Mouse (Mus musculus) intestine, embryonic 15.5 days (tissue): ENCODE results near the gene Clpsl2. TPM values are rescaled to one million over a fixed set of nuclear protein-coding genes. Genes with fewer than 3 reads are reported as not detected.

Source experiments
- ATAC-seq: fragments of 200-750 bp; cut with Nextera tagmentation; 2 replicates; pipeline ENCODE4 v1.8.0; 2017; ENCODE audit warnings: moderate TSS enrichment, moderate library complexity
- H3K27ac ChIP-seq: fragments of 300-500 bp; sonication (generic); 2 replicates; pipeline ENCODE4 v1.5.1; 2015; ENCODE audit warnings: mild to moderate bottlenecking, inconsistent platforms
- H3K27me3 ChIP-seq: fragments of 300-500 bp; sonication (generic); replicated peaks from 2 replicates; pipeline ENCODE4 v1.6.1; 2015; ENCODE audit warnings: inconsistent platforms
- H3K36me3 ChIP-seq: fragments of 300-500 bp; sonication (generic); 2 replicates; pipeline ENCODE4 v1.6.1; 2015; ENCODE audit warnings: inconsistent platforms
- H3K4me1 ChIP-seq: fragments of 300-500 bp; sonication (generic); replicated peaks from 2 replicates; pipeline ENCODE4 v1.6.1; 2015; ENCODE audit warnings: inconsistent platforms
- H3K4me2 ChIP-seq: fragments of 300-500 bp; sonication (generic); replicated peaks from 2 replicates; pipeline ENCODE4 v1.6.1; 2015; ENCODE audit warnings: mild to moderate bottlenecking, inconsistent platforms
- H3K4me3 ChIP-seq: fragments of 300-500 bp; sonication (generic); replicated peaks from 2 replicates; pipeline ENCODE4 v1.5.1; 2015; ENCODE audit warnings: inconsistent platforms
- H3K9ac ChIP-seq: fragments of 300-500 bp; sonication (generic); 2 replicates; pipeline ENCODE4 v1.6.1; 2015; ENCODE audit warnings: inconsistent platforms
- H3K9me3 ChIP-seq: fragments of 300-500 bp; sonication (generic); 2 replicates; pipeline ENCODE4 v1.6.1; 2016; ENCODE audit warnings: inconsistent platforms
- WGBS: fragments of 180-500 bp; shearing (Covaris S2); methylation state at CpG from one replicate; pipeline ENCODE4 v1.1.7; 2015; 5-methylcytosine and 5-hydroxymethylcytosine counted together
- polyA plus RNA-seq: library from polyadenylated mRNA; unstranded; fragments of >200 nt; fragmentation: Nextera tagmentation; extraction: Ambion mirVana; gene quantifications from 2 replicates; pipeline ENCODE4 v1.2.1, GENCODE M21; 2015

The Clpsl2 gene
- polyA plus RNA-seq, 1 experiment from 2014 or later = not detected

DNA sequence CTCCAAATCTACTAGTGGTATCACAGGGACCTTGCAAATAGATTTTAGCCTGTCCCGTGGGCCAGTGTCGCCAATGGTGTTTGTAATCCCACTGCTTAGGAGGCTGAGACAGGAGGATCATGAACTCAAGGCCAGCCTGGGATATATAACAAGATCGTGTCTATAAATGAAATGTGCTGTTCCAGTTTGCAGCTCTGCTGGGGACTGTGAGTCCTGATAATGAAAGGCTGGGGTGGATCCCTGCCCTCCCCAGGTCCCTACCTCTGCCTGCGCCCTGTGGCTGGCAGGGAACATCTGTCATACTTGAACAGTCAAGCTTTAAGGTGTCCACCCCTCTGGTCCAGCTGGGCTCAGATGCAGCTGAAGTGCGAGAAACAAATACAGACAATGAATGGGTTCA lies 34.7 kb upstream of the Clpsl2 start:
- Histone ChIP-seq H3K4me1 (peaks cover 55% of the 10 kb centered on the region), H3K27ac (no peak overlapping the region)
- WGBS = 72% methylated on average over 5 of the region's 5 CpGs

DNA sequence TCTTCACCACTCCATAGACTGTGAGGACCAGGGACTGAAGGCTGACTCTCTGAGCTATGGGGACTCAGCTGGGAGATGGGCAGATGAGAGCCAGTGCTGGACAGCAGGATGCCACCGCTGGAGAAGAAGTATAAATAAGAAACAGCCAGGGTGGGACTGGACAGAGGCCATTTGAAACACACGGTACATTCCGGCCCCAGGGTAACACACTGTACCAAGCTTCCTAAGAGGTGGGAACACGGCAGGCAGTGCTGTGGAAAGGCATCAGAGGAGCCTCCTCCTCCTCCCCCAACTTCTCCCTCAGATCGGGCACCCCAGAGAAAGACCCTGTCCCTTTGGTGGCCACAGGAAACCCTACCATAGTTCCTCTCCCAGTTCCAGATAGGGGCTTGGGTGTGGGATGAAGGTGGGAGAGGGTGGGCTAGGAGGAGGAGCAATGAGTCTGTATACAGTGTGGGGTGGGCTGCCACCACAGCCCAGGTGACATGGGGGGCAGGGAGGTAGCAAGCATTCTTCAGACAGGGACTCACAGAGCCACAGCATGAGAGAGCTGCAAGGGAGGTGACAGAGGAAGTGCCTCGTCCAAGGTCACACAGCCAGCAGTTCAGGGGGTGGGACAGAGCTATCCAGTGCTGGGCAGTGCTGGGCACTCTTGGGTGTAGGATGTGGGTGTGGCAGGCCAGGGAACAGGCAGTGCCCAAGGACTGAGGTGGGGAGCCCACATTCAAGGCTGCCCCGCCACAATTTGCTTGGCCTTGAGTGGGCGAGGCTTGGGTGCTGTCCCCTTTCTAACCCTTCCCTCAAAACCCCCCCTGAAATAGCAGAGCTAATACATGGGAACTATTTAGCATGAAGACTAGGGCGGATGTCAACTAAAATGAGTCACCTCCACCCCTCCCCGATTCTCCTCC lies 33.5 kb upstream of the Clpsl2 start:
- Histone ChIP-seq H3K4me3 (no peak overlapping the region), H3K4me1 (peaks cover 48% of the 10 kb centered on the region), H3K9ac (no peak overlapping the region), H3K36me3 (no peaks in the 10 kb centered on the region), H3K27ac (no peak overlapping the region), H3K9me3 (no peaks in the 10 kb centered on the region), H3K27me3 (no peaks in the 10 kb centered on the region), H3K4me2 (peak overlapping the region; percentile 24)
- WGBS = 56% methylated on average over 10 of the region's 10 CpGs
- ATAC-seq = peak; percentile 32

More for the DNA sequence above, 34.7 kb upstream of the Clpsl2 start:
- Histone ChIP-seq H3K9me3 (no peaks in the 10 kb centered on the region), H3K36me3 (no peaks in the 10 kb centered on the region), H3K27me3 (no peaks in the 10 kb centered on the region), H3K4me3 (no peak overlapping the region), H3K4me2 (no peak overlapping the region), H3K9ac (no peak overlapping the region)
- no peak for ATAC-seq

DNA sequence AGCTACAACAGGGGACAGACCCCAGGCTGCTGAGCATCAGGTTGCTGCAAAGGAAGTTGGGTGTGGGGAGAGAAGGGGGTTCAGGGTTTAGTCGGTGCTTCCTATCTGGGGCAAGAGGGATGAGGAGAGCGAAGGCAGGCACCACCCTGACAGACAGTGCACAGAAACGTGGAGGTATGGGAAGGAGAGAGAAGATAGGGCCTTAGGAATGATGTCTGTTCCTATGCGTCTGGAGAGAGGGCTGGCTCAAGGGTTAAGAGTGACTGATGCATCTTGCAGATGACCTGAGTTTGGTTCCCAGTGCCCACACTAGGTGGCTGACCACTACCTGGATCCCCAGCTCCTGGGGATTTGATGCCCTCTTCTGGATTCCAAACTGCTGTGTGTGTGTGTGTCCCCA lies 32.3 kb upstream of the Clpsl2 start:
- Histone ChIP-seq H3K27me3 (no peaks in the 10 kb centered on the region), H3K36me3 (no peaks in the 10 kb centered on the region), H3K4me2 (peak overlapping the region; percentile 96), H3K9me3 (no peaks in the 10 kb centered on the region), H3K4me1 (peaks cover 44% of the 10 kb centered on the region), H3K4me3 (no peak overlapping the region), H3K27ac (peak overlapping the region; percentile 90), H3K9ac (no peak overlapping the region)
- ATAC-seq = no peak
- WGBS = 62% methylated on average over 4 of the region's 4 CpGs

DNA sequence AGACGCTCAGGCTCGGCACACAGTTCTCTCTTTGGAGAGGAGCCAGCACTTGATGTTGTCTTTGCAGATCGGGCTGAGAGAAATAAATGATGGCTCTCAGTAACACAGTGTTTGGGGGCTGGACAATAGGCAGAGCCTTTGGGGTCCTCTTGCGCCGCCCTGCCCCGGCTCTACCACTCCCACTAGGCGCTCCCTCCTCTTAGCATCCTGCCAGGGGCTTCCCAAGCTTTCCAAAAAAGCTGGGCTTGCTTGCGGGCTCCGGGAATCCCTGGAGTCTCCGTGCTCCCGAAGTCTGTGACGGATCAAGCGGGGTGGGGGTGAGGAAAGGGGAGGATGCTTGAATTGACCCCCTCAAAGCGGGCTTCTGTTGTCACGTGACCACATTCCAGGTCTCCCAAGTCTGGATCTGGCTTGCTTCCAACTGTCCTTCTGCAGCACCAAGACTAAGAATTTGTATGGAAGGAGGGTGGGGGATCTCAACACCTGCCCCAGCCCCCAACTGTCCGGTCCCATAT lies 31.7 kb upstream of the Clpsl2 start, which contains the start of gene Fkbp5:
TSS of gene Fkbp5 (minus strand) at position 87 of the 515 bp plus-strand sequence.
- Histone ChIP-seq H3K27ac (peak within 1 kb of the TSS; percentile 90), H3K4me3 (peak within 1 kb of the TSS; percentile 46), H3K9ac (peak within 1 kb of the TSS; percentile 56), H3K9me3 (no peaks in the 10 kb centered on the region), H3K36me3 (no peaks in the 10 kb centered on the region), H3K4me1 (peaks cover 44% of the 10 kb centered on the region), H3K27me3 (no peaks in the 10 kb centered on the region), H3K4me2 (peak within 1 kb of the TSS; percentile 96)
- ATAC-seq = peak; percentile 19
- 12% methylated on average over 16 of the region's 16 CpGs for WGBS

DNA sequence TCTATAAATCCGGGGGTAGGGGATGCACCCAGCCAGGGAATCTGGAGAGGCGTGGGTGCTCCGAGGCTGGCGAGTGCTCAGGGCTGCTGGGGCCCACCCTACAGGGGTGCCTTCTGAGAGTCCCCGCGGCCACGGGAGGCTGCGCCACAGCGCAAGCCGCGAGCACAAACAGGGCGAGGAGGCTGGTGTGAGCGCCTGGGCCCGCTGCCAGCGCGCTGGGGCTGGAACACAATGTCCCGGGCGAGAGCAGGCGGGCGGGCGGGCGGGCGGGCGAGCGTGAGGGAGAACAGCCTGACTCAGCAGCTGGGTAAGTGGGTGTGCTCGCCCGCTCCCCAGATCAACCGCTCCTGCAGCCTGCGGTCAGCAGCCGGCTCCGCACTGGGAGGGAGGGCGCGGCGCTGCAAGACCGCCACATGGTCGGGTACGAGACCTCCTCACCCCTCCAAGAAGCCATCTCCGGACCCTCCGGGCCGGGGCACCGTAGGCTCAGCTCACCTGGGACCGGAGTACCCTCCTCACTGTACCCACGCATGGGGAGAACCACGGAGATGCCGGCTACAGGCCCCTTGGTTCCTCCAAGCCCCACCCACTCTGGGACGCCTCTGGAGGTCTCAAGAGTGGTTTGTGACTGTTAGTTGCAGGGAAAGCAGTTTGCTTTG lies 31.1 kb upstream of the Clpsl2 start:
- Histone ChIP-seq H3K4me1 (peaks cover 38% of the 10 kb centered on the region), H3K27ac (peak overlapping the region; percentile 90), H3K36me3 (no peaks in the 10 kb centered on the region), H3K4me2 (peak overlapping the region; percentile 96), H3K27me3 (no peaks in the 10 kb centered on the region), H3K4me3 (peak overlapping the region; percentile 46), H3K9ac (peak overlapping the region; percentile 56), H3K9me3 (no peaks in the 10 kb centered on the region)
- ATAC-seq = peak; percentile 48
- WGBS = 1% methylated on average over 46 of the region's 46 CpGs

DNA sequence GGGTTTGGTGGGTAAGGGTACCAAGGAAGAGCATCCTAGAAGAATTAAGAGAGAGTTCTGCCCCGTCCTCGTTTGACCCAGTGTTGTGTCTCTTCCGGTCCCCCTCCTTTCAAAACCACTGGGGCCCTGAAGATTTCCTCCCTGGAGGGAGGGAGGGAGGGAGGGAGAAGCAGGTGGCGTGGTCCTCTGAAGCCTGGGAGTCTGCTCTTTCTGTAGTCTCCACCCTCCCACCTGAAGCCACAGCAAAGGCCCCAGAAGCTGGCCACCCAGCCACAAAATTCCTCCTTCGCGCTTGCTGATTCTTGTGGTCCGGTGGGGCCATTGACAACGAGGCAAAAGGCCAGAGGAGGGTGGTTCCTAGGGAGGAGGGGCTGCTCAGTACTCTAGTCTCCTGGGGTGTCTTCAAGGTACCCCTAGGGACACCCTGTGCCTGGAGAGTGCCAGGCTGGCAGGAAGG lies 30.6 kb upstream of the Clpsl2 start:
- peak overlapping the region; percentile 96 for H3K4me2 ChIP-seq
- no peak for ATAC-seq
- no peaks in the 10 kb centered on the region for H3K9me3 ChIP-seq
- H3K36me3 ChIP-seq = no peaks in the 10 kb centered on the region
- peak overlapping the region; percentile 46; the same call in 1 of the 2 replicates for H3K4me3 ChIP-seq
- 30% methylated on average over 8 of the region's 8 CpGs for WGBS
- H3K27ac ChIP-seq = peak overlapping the region; percentile 90
- peaks cover 42% of the 10 kb centered on the region for H3K4me1 ChIP-seq
- peak overlapping the region; percentile 56 for H3K9ac ChIP-seq
- no peaks in the 10 kb centered on the region for H3K27me3 ChIP-seq

DNA sequence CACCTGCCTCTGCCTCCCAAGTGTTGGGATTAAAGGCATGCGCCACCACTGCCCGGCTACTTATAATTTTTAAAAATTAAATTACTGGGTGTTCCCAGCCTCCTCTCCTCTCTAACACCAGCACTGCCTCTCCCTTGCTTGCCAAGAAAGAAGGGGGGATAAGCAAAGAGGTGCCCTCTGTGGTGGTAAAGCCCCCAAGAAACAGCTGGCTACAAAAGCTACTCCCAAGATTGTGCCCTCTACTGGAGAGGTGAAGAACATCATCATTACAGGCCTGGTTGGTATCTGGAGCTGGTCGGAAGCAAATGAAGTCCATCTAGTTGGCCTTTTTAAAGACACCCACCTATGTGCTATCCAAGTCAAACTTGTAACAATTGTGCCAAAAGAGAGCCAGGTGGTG lies 29.4 kb upstream of the Clpsl2 start:
- H3K9me3 ChIP-seq = no peaks in the 10 kb centered on the region
- H3K27me3 ChIP-seq = no peaks in the 10 kb centered on the region
- no peak overlapping the region for H3K27ac ChIP-seq
- H3K4me2 ChIP-seq = no peak overlapping the region
- H3K4me1 ChIP-seq = peaks cover 43% of the 10 kb centered on the region
- no peak overlapping the region for H3K9ac ChIP-seq
- no peaks in the 10 kb centered on the region for H3K36me3 ChIP-seq
- H3K4me3 ChIP-seq = no peak overlapping the region
- ATAC-seq = no peak
- WGBS = 90% methylated on average over 3 of the region's 3 CpGs

DNA sequence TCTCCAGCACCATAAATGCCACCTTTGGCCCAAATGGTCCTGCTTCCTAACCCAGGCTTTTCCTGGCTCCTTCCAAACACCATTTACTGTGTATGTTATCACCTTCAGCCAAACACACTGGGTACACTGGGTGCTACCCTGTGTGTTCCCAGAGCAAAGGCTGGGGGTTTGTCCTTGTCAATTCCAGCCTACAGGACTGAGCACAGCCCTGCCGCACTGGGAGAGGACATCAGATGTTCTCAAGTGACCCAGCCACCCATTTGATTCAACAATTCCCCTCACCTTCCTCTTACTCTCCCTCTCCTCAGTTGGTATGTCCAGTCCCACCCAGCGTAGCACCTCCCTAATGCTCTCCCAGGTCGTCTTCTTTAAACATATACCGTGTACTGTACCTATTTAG lies 28.6 kb upstream of the Clpsl2 start:
- WGBS = 70% methylated on average over 4 of the region's 4 CpGs
- no peak for ATAC-seq
- Histone ChIP-seq H3K27me3 (no peaks in the 10 kb centered on the region), H3K4me1 (peaks cover 40% of the 10 kb centered on the region), H3K36me3 (no peaks in the 10 kb centered on the region), H3K4me2 (peak overlapping the region; percentile 99), H3K27ac (peak overlapping the region; percentile 92; the same call in 1 of the 2 replicates), H3K4me3 (no peak overlapping the region), H3K9me3 (no peaks in the 10 kb centered on the region), H3K9ac (no peak overlapping the region)

DNA sequence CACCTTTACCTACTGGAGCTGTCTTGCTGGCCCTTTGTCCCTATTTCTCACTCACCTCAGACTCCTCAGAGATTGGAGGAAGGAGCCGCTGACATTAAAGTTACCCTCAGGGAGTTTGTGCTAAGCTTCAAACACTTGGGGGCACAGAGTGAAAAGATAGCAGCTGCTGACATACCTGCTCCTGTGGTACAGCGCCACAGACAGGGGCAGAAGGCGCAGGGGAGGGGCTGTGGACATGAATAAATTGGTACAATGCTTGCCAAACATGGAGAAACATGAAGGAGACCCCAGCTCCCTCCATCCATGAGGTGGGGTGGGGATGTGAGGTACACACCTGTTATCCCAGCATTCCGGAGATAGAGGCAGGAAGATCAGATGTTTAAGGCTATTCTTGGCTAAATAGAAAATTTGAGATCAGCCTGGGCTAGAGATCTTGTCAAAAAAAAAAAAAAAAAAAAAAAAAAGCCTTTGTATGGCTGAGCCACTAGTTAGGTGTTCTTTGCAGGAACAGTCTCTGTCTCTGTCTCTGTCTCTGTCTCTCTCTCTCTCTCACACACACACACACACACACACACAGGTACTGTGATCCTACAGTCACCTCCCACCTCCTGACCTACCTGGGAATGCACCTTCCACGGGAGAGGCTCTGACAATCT lies 28.0 kb upstream of the Clpsl2 start:
- 61% methylated on average over 5 of the region's 5 CpGs for WGBS
- ATAC-seq = peak; percentile 50
- no peaks in the 10 kb centered on the region for H3K27me3 ChIP-seq
- no peaks in the 10 kb centered on the region for H3K36me3 ChIP-seq
- H3K4me3 ChIP-seq = no peak overlapping the region
- peak overlapping the region; percentile 99 for H3K4me2 ChIP-seq
- H3K4me1 ChIP-seq = peaks cover 34% of the 10 kb centered on the region
- H3K27ac ChIP-seq = peak overlapping the region; percentile 92
- H3K9me3 ChIP-seq = no peaks in the 10 kb centered on the region
- H3K9ac ChIP-seq = no peak overlapping the region

DNA sequence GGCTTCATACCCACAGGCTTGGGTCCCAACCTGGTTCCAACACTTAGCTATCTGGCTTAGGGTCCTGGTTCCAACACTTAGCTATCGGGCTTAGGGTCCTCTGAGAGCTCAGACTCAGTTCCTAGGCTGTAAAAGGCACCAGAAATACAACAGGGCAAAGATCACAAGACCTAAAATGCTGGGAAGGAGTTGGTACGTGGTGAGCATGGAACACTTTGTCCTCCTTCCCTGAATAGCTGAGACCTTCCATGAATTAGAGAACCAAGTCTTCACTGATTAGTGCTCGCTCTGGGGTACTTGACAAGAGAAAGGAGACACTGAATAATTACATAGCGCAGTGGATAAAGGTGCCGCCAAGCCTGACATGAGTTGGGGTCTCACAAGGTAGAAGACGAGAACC lies 27.3 kb upstream of the Clpsl2 start:
- Histone ChIP-seq H3K27me3 (no peaks in the 10 kb centered on the region), H3K4me3 (peak overlapping the region; percentile 69; the same call in 1 of the 2 replicates), H3K9me3 (no peaks in the 10 kb centered on the region), H3K9ac (no peak overlapping the region), H3K4me1 (peaks cover 32% of the 10 kb centered on the region), H3K27ac (peak overlapping the region; percentile 92), H3K4me2 (peak overlapping the region; percentile 99), H3K36me3 (no peaks in the 10 kb centered on the region)
- peak; percentile 39 for ATAC-seq
- WGBS = 32% methylated on average over 6 of the region's 6 CpGs

DNA sequence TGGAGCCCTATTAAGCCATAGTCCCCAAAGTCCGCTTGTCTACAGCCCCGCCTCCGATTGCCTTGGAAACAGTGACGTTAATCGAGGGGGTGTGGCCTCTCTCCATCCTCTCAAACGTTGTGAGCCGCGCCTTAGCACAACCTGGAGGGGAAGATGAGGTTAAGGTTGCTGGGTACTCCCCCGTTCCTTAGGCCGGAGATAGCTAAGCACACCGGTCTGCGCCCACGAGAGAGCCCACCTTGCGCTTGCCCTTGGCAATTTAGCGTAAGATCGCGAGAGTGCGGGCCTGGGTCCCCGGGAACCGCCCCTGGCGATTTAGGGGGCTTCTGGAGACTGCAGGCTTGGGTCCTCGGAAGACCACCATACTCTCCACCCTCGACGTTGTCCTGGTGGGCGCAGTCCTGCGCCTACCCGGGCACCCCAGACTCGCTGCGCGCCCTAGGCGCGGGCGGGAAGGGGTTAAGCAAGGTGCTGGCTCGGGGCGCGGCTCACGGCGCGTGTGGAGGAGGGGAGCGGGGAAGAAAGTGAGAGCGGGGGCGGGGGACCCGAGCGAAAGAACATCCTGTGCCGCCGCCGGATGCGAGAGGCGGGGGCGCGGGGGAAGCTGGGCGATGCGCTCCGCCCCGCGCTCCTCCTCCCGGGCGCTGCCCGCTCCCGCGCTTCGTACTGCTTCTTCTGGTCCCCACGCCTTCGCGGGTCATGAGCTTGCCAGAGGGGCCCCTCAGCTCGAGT lies 26.4 kb upstream of the Clpsl2 start:
- Histone ChIP-seq H3K4me3 (peak overlapping the region; percentile 69), H3K36me3 (no peaks in the 10 kb centered on the region), H3K4me2 (peak overlapping the region; percentile 99), H3K9ac (peak overlapping the region; percentile 62), H3K27me3 (no peaks in the 10 kb centered on the region), H3K27ac (peak overlapping the region; percentile 92), H3K4me1 (peaks cover 32% of the 10 kb centered on the region), H3K9me3 (no peaks in the 10 kb centered on the region)
- peak; percentile 82 for ATAC-seq
- under 1% methylated on average over 64 of the region's 66 CpGs for WGBS
